Mouse (Mus musculus): Measurements from ENCODE around the gene Mmp25.

- TF ChIP-seq CTCF (IDR thresholded peaks at IDR 0.05; ENCODE audit: low read depth): no peak
- no peak for TF ChIP-seq EP300 (IDR thresholded peaks at IDR 0.05; ENCODE audit: low read depth)
These were observed 37.0 kb upstream of the Mmp25 start for GRCm38 (mm10) chr17:23682092-23682491.

Measured in liver, embryonic 14.5 days (tissue).